Mouse (Mus musculus) yolk sac, embryonic 10.5 days (tissue): ENCODE results near the gene Rdh9.
A peak's percentile ranks its signal among the peaks of the same experiment; 100 is the strongest.

Experiments used
- DNase-seq: peaks from one replicate; pipeline ENCODE4 v3.0.0-alpha.2; 2017; ENCODE audit warnings: low spot score

Rdh9 gene

GRCm38 (mm10) chr10:127776011-127776410, at the start of gene Rdh9:
Gene Rdh9, plus strand, starts transcription at chr10:127776386.
- no peak for DNase-seq

GRCm38 (mm10) chr10:127728437-127728836, 47.7 kb upstream of the Rdh9 start:
- no peak for DNase-seq

- no peak for DNase-seq
Measured at GRCm38 (mm10) chr10:127730285-127730932, 45.8 kb upstream of the Rdh9 start.

GRCm38 (mm10) chr10:127730933-127731310, 45.3 kb upstream of the Rdh9 start:
- no peak for DNase-seq

- no peak for DNase-seq
Measured at GRCm38 (mm10) chr10:127731397-127731796, 44.8 kb upstream of the Rdh9 start.

GRCm38 (mm10) chr10:127734434-127734833, 41.8 kb upstream of the Rdh9 start:
- no peak for DNase-seq

- no peak for DNase-seq
Measured at GRCm38 (mm10) chr10:127736266-127736665, 39.9 kb upstream of the Rdh9 start.

- DNase-seq, result no peak
Measured at GRCm38 (mm10) chr10:127736916-127737315, 39.3 kb upstream of the Rdh9 start.

GRCm38 (mm10) chr10:127737552-127737951, 38.6 kb upstream of the Rdh9 start:
- no peak for DNase-seq

GRCm38 (mm10) chr10:127738151-127738882, 37.9 kb upstream of the Rdh9 start:
- peak; percentile 86 for DNase-seq

- peak; percentile 84 for DNase-seq
Measured at GRCm38 (mm10) chr10:127739083-127739660, 37.0 kb upstream of the Rdh9 start, which contains the start of gene Zbtb39. Gene Zbtb39, plus strand, starts transcription at chr10:127739538.

- DNase-seq, result no peak
Measured at GRCm38 (mm10) chr10:127739661-127740161, 36.5 kb upstream of the Rdh9 start.

- no peak for DNase-seq
Measured at GRCm38 (mm10) chr10:127744661-127745060, 31.5 kb upstream of the Rdh9 start.

GRCm38 (mm10) chr10:127745886-127746285, 30.3 kb upstream of the Rdh9 start:
- no peak for DNase-seq

GRCm38 (mm10) chr10:127747254-127747653, 28.9 kb upstream of the Rdh9 start:
- no peak for DNase-seq

- DNase-seq, result peak; percentile 72
Measured at GRCm38 (mm10) chr10:127748847-127749612, 27.2 kb upstream of the Rdh9 start.

- no peak for DNase-seq
Measured at GRCm38 (mm10) chr10:127750136-127750777, 25.9 kb upstream of the Rdh9 start.

- no peak for DNase-seq
Measured at GRCm38 (mm10) chr10:127751548-127751947, 24.6 kb upstream of the Rdh9 start, which contains the start of gene Gpr182. Gene Gpr182, minus strand, starts transcription at chr10:127751732.

GRCm38 (mm10) chr10:127754566-127755166, 21.5 kb upstream of the Rdh9 start:
- DNase-seq, result no peak

- DNase-seq, result no peak
Measured at GRCm38 (mm10) chr10:127755246-127755645, 20.9 kb upstream of the Rdh9 start.
